1 mouse cellular context compared by ENCODE assay signal in genomic region chr5:67847253-67848165, GRCm38 (mm10).
A peak's percentile ranks its signal among the peaks of the same experiment; 100 is the strongest.
TF ChIP-seq lines count a peak whose summit lies in the region.

Gene Atp8a1, minus strand, starts transcription at chr5:67847434.

TF ChIP-seq in CH12.LX, 34 proteins besides CTCF, POLR2A, EP300 and RAD21 (continued from another document):
- TF ChIP-seq MAZ (IDR thresholded peaks at IDR 0.05; ENCODE audit: low read depth, low read length) (peak; percentile 50; the same call in 1 of the 2 replicates), BHLHE40 (IDR thresholded peaks at IDR 0.05; ENCODE audit: low read depth, low read length) (no peak; the same call in 1 of the 2 replicates), KAT2A (IDR thresholded peaks at IDR 0.05; ENCODE audit: insufficient replicate concordance, low read length) (0 out of 2 replicates have a peak, but pooled peaks have one; percentile 6), CHD1 (IDR thresholded peaks at IDR 0.05; ENCODE audit: low read depth, low read length) (peak; percentile 98), ZC3H11A (IDR thresholded peaks at IDR 0.05; ENCODE audit: low read depth, low read length) (no peak), SIN3A (IDR thresholded peaks at IDR 0.05; ENCODE audit: low read length) (peak; percentile 67), RCOR1 (conservative IDR thresholded peaks at IDR 0.05; ENCODE audit: low read depth, low read length) (no peak), MAFK (IDR thresholded peaks at IDR 0.05; ENCODE audit: insufficient replicate concordance, low read length) (no peak), ETS1 (conservative IDR thresholded peaks at IDR 0.05; ENCODE audit: low read depth, low read length) (peak; percentile 35; the same call in 1 of the 2 replicates), PAX5 (IDR thresholded peaks at IDR 0.05; ENCODE audit: low read length) (no peak), IRF4 (IDR thresholded peaks at IDR 0.05; ENCODE audit: low read depth, low read length) (peak; percentile 48; the same call in 1 of the 2 replicates), USF2 (conservative IDR thresholded peaks at IDR 0.05; ENCODE audit: low read depth, low read length) (peak; percentile 36), JUN (IDR thresholded peaks at IDR 0.05; ENCODE audit: insufficient read depth, low read depth, low read length) (no peak), MAX (IDR thresholded peaks at IDR 0.05; ENCODE audit: low read length) (peak; percentile 98), ZNF384 (IDR thresholded peaks at IDR 0.05; ENCODE audit: low read depth, low read length) (no peak), CHD2 (IDR thresholded peaks at IDR 0.05; ENCODE audit: low read length) (no peak), TBP (conservative IDR thresholded peaks at IDR 0.05; ENCODE audit: low read depth, low read length) (0 out of 2 replicates have a peak, but pooled peaks have one; percentile 5), ZKSCAN1 (IDR thresholded peaks at IDR 0.05; ENCODE audit: borderline replicate concordance, low read depth, low read length) (no peak), GABPA (IDR thresholded peaks at IDR 0.05; ENCODE audit: insufficient replicate concordance, low read depth, low read length) (no peak)
